Mouse (Mus musculus) neural tube, embryonic 14.5 days (tissue): ENCODE measurements around the gene Col5a3. TPM values are rescaled to one million over a fixed set of nuclear protein-coding genes. Genes with fewer than 3 reads are reported as not detected.

Experiments used
- ATAC-seq: fragments of 200-750 bp; cut with Nextera tagmentation; 2 replicates; pipeline ENCODE4 v1.8.0; 2017; ENCODE audit warnings: low read depth, mild to moderate bottlenecking, moderate TSS enrichment, moderate library complexity
- H3K27ac ChIP-seq: fragments of 300-500 bp; sonication (generic); 2 replicates; pipeline ENCODE4 v1.5.1; 2014; ENCODE audit warnings: low read depth, mild to moderate bottlenecking, control low read depth, low read length, moderate library complexity, mixed read lengths
- H3K27me3 ChIP-seq: fragments of 300-500 bp; sonication (generic); 2 replicates; pipeline ENCODE4 v1.6.1; 2014; ENCODE audit warnings: low read length; ENCODE audit not compliant: control insufficient read depth, insufficient read depth
- H3K36me3 ChIP-seq: fragments of 300-500 bp; sonication (generic); 2 replicates; pipeline ENCODE4 v1.6.1; 2014; ENCODE audit warnings: low read length, mixed read lengths; ENCODE audit not compliant: control insufficient read depth, insufficient read depth
- H3K4me1 ChIP-seq: fragments of 300-500 bp; sonication (generic); 2 replicates; pipeline ENCODE4 v1.6.1; 2014; ENCODE audit warnings: low read length; ENCODE audit not compliant: control insufficient read depth, insufficient read depth
- H3K4me2 ChIP-seq: fragments of 300-500 bp; sonication (generic); 2 replicates; pipeline ENCODE4 v1.6.1; 2014; ENCODE audit warnings: mild to moderate bottlenecking, low read depth, low read length, control low read depth
- H3K4me3 ChIP-seq: fragments of 300-500 bp; sonication (generic); 2 replicates; pipeline ENCODE4 v1.5.1; 2014; ENCODE audit warnings: low read depth, low read length, control low read depth, mixed read lengths
- H3K9ac ChIP-seq: fragments of 300-500 bp; sonication (generic); replicated peaks from 2 replicates; pipeline ENCODE4 v1.6.1; 2014; ENCODE audit warnings: low read depth, mild to moderate bottlenecking, control low read depth, low read length, mixed read lengths
- H3K9me3 ChIP-seq: fragments of 300-500 bp; sonication (generic); 2 replicates; pipeline ENCODE4 v1.6.1; 2016; ENCODE audit warnings: low read length; ENCODE audit not compliant: control insufficient read depth
- WGBS: fragments of 180-500 bp; shearing (Covaris S2); extraction: QIAGEN DNeasy Blood & Tissue Kit; methylation state at CpG from one replicate; pipeline ENCODE4 v1.1.7; 2014; 5-methylcytosine and 5-hydroxymethylcytosine counted together
- polyA plus RNA-seq: library from polyadenylated mRNA; unstranded; fragments of >200 nt; fragmentation: Nextera tagmentation; extraction: Ambion mirVana; gene quantifications from 2 replicates; pipeline ENCODE4 v1.2.1, GENCODE M21; 2014

Col5a3 gene
- 0.76 and 0.98 TPM in 2 replicates for polyA plus RNA-seq

DNA sequence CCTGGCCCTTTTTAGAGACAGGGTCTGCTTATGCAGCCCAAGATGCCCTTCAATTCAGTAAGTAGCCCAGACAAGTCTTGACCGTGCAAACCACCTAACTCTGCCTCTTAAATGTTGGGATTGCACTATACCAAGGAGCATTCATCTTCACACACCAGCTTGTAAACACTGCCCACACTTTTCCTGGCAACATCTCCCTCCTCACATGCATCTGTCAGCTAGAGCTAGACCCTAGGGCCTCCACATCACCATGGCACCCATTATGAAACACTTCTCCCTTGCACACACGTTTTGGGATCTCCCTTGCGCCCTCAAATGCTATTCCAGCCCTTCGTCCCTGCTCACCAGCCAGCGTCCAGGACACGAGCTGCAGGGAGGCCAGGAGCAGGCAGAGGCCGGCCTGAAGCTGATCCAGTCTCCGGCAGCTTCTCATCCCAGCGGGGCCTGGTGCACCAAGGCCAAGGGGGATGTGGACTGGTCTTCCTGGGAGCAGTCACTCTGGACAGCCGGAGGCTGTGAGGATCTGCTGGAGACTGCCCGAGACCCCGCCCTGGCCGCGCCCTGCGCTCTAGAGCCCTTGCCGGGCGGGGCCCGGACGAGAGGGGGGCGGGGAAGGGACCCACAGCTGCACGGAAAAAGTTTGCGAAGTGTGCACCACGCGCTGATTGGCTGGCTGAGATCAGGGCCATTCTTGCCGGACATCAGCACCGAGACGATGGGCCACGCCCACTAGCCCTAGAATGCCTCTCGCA is at the start of gene Col5a3:
TSS of gene Col5a3 (minus strand) at position 547 of the 752 bp plus-strand sequence.
- Histone ChIP-seq H3K27ac (no peak within 1 kb of the TSS), H3K4me3 (no peak within 1 kb of the TSS), H3K27me3 (peaks cover 3% of the 10 kb centered on the region; the same call in 1 of the 2 replicates), H3K9me3 (no peaks in the 10 kb centered on the region), H3K4me1 (0 out of 2 replicates have a peak, but pooled peaks cover 5% of the 10 kb centered on the region), H3K36me3 (no peaks in the 10 kb centered on the region), H3K9ac (0 out of 2 replicates have a peak within 1 kb of the TSS, but pooled peaks have one; percentile 21), H3K4me2 (peak within 1 kb of the TSS; percentile 30; the same call in 1 of the 2 replicates)
- ATAC-seq: peak; percentile 21; the same call in 1 of the 2 replicates
- 4% methylated on average over 29 of the region's 29 CpGs for WGBS

- Histone ChIP-seq H3K9me3 (no peaks in the 10 kb centered on the region), H3K9ac (no peak overlapping the region), H3K27ac (no peak overlapping the region), H3K4me3 (no peak overlapping the region), H3K4me1 (no peaks in the 10 kb centered on the region), H3K4me2 (no peak overlapping the region), H3K27me3 (no peaks in the 10 kb centered on the region), H3K36me3 (no peaks in the 10 kb centered on the region)
- WGBS: 59% methylated on average over 4 of the region's 4 CpGs
- no peak for ATAC-seq
Measured at GRCm38 (mm10) chr9:20862225-20862624, 47.4 kb upstream of the Col5a3 start.

GRCm38 (mm10) chr9:20861821-20862220 is 47.0 kb upstream of the Col5a3 start:
- H3K4me3 ChIP-seq: no peak overlapping the region
- no peak overlapping the region for H3K27ac ChIP-seq
- H3K9me3 ChIP-seq: no peaks in the 10 kb centered on the region
- H3K4me2 ChIP-seq: no peak overlapping the region
- 9% methylated on average over 4 of the region's 4 CpGs for WGBS
- no peaks in the 10 kb centered on the region for H3K27me3 ChIP-seq
- H3K4me1 ChIP-seq: no peaks in the 10 kb centered on the region
- H3K36me3 ChIP-seq: no peaks in the 10 kb centered on the region
- no peak overlapping the region for H3K9ac ChIP-seq
- no peak for ATAC-seq

- H3K4me1 ChIP-seq: no peaks in the 10 kb centered on the region
- H3K4me3 ChIP-seq: no peak overlapping the region
- WGBS: 48% methylated on average over 6 of the region's 6 CpGs
Measured at GRCm38 (mm10) chr9:20859926-20860325, 45.1 kb upstream of the Col5a3 start.

GRCm38 (mm10) chr9:20857131-20857530 is 42.3 kb upstream of the Col5a3 start:
- H3K4me3 ChIP-seq: no peak overlapping the region
- H3K4me2 ChIP-seq: no peak overlapping the region
- 10% methylated on average over 6 of the region's 6 CpGs for WGBS
- H3K9me3 ChIP-seq: no peaks in the 10 kb centered on the region
- H3K36me3 ChIP-seq: no peaks in the 10 kb centered on the region
- no peak overlapping the region for H3K27ac ChIP-seq
- H3K9ac ChIP-seq: no peak overlapping the region
- no peaks in the 10 kb centered on the region for H3K4me1 ChIP-seq
- ATAC-seq: no peak
- H3K27me3 ChIP-seq: no peaks in the 10 kb centered on the region

More at GRCm38 (mm10) chr9:20859926-20860325, 45.1 kb upstream of the Col5a3 start:
- Histone ChIP-seq H3K36me3 (no peaks in the 10 kb centered on the region), H3K9ac (no peak overlapping the region), H3K27me3 (no peaks in the 10 kb centered on the region), H3K4me2 (no peak overlapping the region), H3K9me3 (no peaks in the 10 kb centered on the region), H3K27ac (no peak overlapping the region)
- ATAC-seq: no peak

- H3K4me2 ChIP-seq: no peak overlapping the region
- no peaks in the 10 kb centered on the region for H3K9me3 ChIP-seq
- H3K36me3 ChIP-seq: no peaks in the 10 kb centered on the region
- 90% methylated on average over 2 of the region's 2 CpGs for WGBS
- H3K27ac ChIP-seq: no peak overlapping the region
- no peak for ATAC-seq
- no peaks in the 10 kb centered on the region for H3K27me3 ChIP-seq
- H3K4me3 ChIP-seq: no peak overlapping the region
- no peak overlapping the region for H3K9ac ChIP-seq
- no peaks in the 10 kb centered on the region for H3K4me1 ChIP-seq
Measured at GRCm38 (mm10) chr9:20850179-20850578, 35.3 kb upstream of the Col5a3 start.

DNA sequence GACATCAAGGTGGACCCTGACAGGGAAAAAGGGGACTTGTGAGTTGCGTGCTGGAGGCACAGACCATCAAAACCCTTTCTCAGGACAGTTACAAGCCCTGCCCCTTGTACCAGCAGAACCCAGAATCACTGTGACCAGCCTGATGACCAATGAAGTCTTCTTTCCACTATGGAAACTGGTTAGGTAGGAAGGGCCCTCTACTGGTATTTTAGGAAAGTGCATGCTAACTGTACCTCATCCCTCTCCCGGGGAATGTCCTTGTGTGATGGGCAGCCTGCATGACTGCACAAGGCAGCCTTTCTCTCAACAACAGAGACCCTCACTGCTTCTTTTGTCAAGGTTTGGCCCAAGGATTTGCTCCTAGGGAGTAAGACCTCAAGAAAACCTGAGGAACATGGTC is 27.8 kb upstream of the Col5a3 start:
- Histone ChIP-seq H3K4me2 (no peak overlapping the region), H3K27me3 (no peaks in the 10 kb centered on the region), H3K4me3 (no peak overlapping the region), H3K9me3 (no peaks in the 10 kb centered on the region), H3K36me3 (no peaks in the 10 kb centered on the region), H3K4me1 (no peaks in the 10 kb centered on the region), H3K27ac (no peak overlapping the region), H3K9ac (no peak overlapping the region)
- ATAC-seq: no peak
- WGBS: 20% methylated on average over 2 of the region's 2 CpGs

DNA sequence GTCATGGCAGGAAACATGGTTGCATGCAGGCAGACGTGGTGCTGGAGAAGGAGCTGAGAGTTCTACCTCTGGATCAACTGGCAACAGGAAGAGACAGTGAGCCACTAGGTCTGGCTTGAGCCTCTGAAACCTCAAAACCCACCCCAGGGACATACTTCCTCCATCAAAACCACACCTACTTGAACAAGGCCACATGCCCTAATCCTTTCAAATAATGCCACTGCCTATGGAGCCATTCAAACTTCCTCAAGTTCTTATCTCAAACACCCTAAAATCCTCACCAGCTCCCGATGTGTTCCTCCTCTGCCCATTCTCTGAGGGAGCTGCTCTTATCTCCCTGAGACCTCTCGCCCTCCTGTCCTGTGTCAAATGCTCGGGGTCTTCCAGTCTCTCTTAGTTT is 27.3 kb upstream of the Col5a3 start:
- no peaks in the 10 kb centered on the region for H3K9me3 ChIP-seq
- H3K36me3 ChIP-seq: no peaks in the 10 kb centered on the region
- H3K27me3 ChIP-seq: no peaks in the 10 kb centered on the region
- H3K9ac ChIP-seq: no peak overlapping the region
- no peak overlapping the region for H3K4me3 ChIP-seq
- no peaks in the 10 kb centered on the region for H3K4me1 ChIP-seq
- ATAC-seq: no peak
- 81% methylated on average over 4 of the region's 4 CpGs for WGBS
- H3K27ac ChIP-seq: no peak overlapping the region
- no peak overlapping the region for H3K4me2 ChIP-seq

GRCm38 (mm10) chr9:20838931-20839330 is 24.1 kb upstream of the Col5a3 start:
- Histone ChIP-seq H3K36me3 (no peaks in the 10 kb centered on the region), H3K4me2 (no peak overlapping the region), H3K4me1 (no peaks in the 10 kb centered on the region), H3K27me3 (no peaks in the 10 kb centered on the region), H3K4me3 (no peak overlapping the region), H3K27ac (no peak overlapping the region), H3K9me3 (no peaks in the 10 kb centered on the region), H3K9ac (no peak overlapping the region)
- 54% methylated on average over 6 of the region's 6 CpGs for WGBS
- ATAC-seq: no peak
